Mouse (Mus musculus) testis, adult 2 months (tissue): ENCODE data around the gene St6galnac5.

Experiments used
- CTCF ChIP-seq: fragments of 200-500 bp; IDR thresholded peaks from 2 replicates; pipeline ENCODE4 v1.5.1; 2012; ENCODE audit warnings: low read depth, mild to moderate bottlenecking, inconsistent platforms, low read length, moderate library complexity; ENCODE audit not compliant: control insufficient read depth, insufficient read depth, insufficient replicate concordance
- POLR2A ChIP-seq: fragments of 200-500 bp; IDR thresholded peaks from 2 replicates; pipeline ENCODE4 v1.6.1; 2012; ENCODE audit warnings: low read depth, mild to moderate bottlenecking, inconsistent platforms, low read length, moderate library complexity; ENCODE audit not compliant: control insufficient read depth

- TF ChIP-seq CTCF (no peak), POLR2A (no peak)
Measured at GRCm38 (mm10) chr3:152837407-152837806, 144.6 kb downstream of the St6galnac5 start.
